Mouse (Mus musculus) limb, embryonic 12.5 days (tissue): Measurements from ENCODE around the gene P3h2. TPM values are rescaled to one million over a fixed set of nuclear protein-coding genes. Genes with fewer than 3 reads are reported as not detected.

ENCODE experiments used
- ATAC-seq: fragments of 200-750 bp; cut with Nextera tagmentation; 2 replicates; pipeline ENCODE4 v1.8.0; 2017; ENCODE audit warnings: low read depth, moderate TSS enrichment; ENCODE audit not compliant: insufficient number of reproducible peaks, insufficient read depth, low FRiP score, low TSS enrichment
- H3K27ac ChIP-seq: fragments of 300-500 bp; sonication (generic); 2 replicates; pipeline ENCODE4 v1.5.1; 2016; ENCODE audit warnings: mild to moderate bottlenecking, moderate library complexity
- H3K27me3 ChIP-seq: fragments of 300-500 bp; sonication (generic); 2 replicates; pipeline ENCODE4 v1.6.1; 2016; ENCODE audit warnings: mild to moderate bottlenecking, moderate library complexity
- H3K36me3 ChIP-seq: fragments of 300-500 bp; sonication (generic); 2 replicates; pipeline ENCODE4 v1.6.1; 2016; ENCODE audit warnings: mild to moderate bottlenecking, moderate library complexity
- H3K4me1 ChIP-seq: fragments of 300-500 bp; sonication (generic); replicated peaks from 2 replicates; pipeline ENCODE4 v1.6.1; 2016
- H3K4me2 ChIP-seq: fragments of 300-500 bp; sonication (generic); 2 replicates; pipeline ENCODE4 v1.6.1; 2016; ENCODE audit warnings: mild to moderate bottlenecking, moderate library complexity
- H3K4me3 ChIP-seq: fragments of 300-500 bp; sonication (generic); replicated peaks from 2 replicates; pipeline ENCODE4 v1.5.1; 2016; ENCODE audit warnings: mild to moderate bottlenecking
- H3K9ac ChIP-seq: fragments of 300-500 bp; sonication (generic); replicated peaks from 2 replicates; pipeline ENCODE4 v1.6.1; 2016; ENCODE audit warnings: mild to moderate bottlenecking, moderate library complexity
- H3K9me3 ChIP-seq: fragments of 300-500 bp; sonication (generic); 2 replicates; pipeline ENCODE4 v1.6.1; 2016; ENCODE audit warnings: mild to moderate bottlenecking, moderate library complexity
- WGBS: fragments of 180-500 bp; shearing (Covaris S2); methylation state at CpG from one replicate; pipeline ENCODE4 v1.1.7; 2016; 5-methylcytosine and 5-hydroxymethylcytosine counted together
- polyA plus RNA-seq: library from polyadenylated mRNA; unstranded; fragments of >200 nt; fragmentation: Nextera tagmentation; extraction: Ambion mirVana; gene quantifications from 2 replicates; pipeline ENCODE4 v1.2.1, GENCODE M21; 2016

Gene P3h2
- polyA plus RNA-seq, 1 experiment from 2014 or later: 2.0 TPM

GRCm38 (mm10) chr16:26093888-26094287 is 11.7 kb downstream of the P3h2 start:
- 67% methylated on average over 4 of the region's 4 CpGs for WGBS
- H3K4me1 ChIP-seq: no peaks in the 10 kb centered on the region
- H3K4me3 ChIP-seq: no peak overlapping the region
- H3K36me3 ChIP-seq: no peaks in the 10 kb centered on the region
- no peaks in the 10 kb centered on the region for H3K27me3 ChIP-seq
- no peaks in the 10 kb centered on the region for H3K9me3 ChIP-seq
- no peak overlapping the region for H3K4me2 ChIP-seq
- no peak overlapping the region for H3K9ac ChIP-seq
- no peak for ATAC-seq
- no peak overlapping the region for H3K27ac ChIP-seq

DNA sequence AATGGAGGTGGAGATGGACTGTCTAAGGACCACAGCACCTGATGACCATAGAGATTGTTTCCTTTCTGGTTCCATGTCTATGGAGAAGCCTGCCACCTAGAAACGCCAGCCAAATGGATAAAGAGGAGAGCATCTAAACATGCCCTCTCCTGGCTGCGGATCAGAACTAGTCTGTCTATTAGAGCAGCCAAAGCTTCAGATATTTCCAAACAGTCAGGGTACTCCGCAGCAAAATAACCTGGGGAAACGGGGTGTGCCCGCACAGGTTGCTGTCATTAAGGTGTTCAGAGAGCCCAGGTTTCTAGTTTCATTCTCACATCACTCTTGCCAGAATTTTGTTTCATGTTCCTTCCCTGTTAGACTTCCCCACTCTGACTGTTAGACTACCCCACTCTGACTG is 16.6 kb downstream of the P3h2 start:
- H3K9me3 ChIP-seq: no peaks in the 10 kb centered on the region
- no peaks in the 10 kb centered on the region for H3K27me3 ChIP-seq
- peaks cover 6% of the 10 kb centered on the region; the same call in 1 of the 2 replicates for H3K4me1 ChIP-seq
- no peaks in the 10 kb centered on the region for H3K36me3 ChIP-seq
- 92% methylated on average over 5 of the region's 5 CpGs for WGBS
- no peak overlapping the region for H3K4me2 ChIP-seq
- ATAC-seq: no peak
- H3K27ac ChIP-seq: no peak overlapping the region
- H3K4me3 ChIP-seq: no peak overlapping the region
- H3K9ac ChIP-seq: no peak overlapping the region

GRCm38 (mm10) chr16:26088240-26088639 is 17.3 kb downstream of the P3h2 start:
- 81% methylated on average over 1 of the region's 1 CpGs for WGBS
- Histone ChIP-seq H3K9ac (no peak overlapping the region), H3K4me2 (no peak overlapping the region), H3K4me3 (no peak overlapping the region), H3K9me3 (no peaks in the 10 kb centered on the region), H3K4me1 (peaks cover 6% of the 10 kb centered on the region; the same call in 1 of the 2 replicates), H3K27me3 (no peaks in the 10 kb centered on the region), H3K27ac (no peak overlapping the region), H3K36me3 (no peaks in the 10 kb centered on the region)
- ATAC-seq: no peak

DNA sequence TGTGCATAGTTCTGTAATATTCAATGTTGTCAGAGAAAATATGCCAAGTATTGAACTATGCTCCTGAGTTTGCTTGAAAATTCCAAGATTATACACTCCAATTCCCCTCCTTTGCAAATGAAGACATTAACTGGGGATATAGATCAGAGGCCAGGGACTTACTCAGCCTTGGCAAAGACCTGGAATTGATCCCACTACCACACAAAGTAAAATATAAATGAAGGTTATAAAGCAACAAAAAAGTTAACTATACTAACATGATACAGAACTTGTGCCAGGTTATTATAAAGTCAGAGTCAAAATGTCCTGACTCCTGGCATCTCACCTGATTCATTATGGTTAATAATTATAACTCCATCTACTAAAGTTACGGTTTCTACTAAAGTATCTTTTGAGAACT is 18.6 kb downstream of the P3h2 start:
- Histone ChIP-seq H3K36me3 (no peaks in the 10 kb centered on the region), H3K27ac (no peak overlapping the region), H3K27me3 (no peaks in the 10 kb centered on the region), H3K9ac (no peak overlapping the region), H3K4me2 (no peak overlapping the region), H3K9me3 (no peaks in the 10 kb centered on the region), H3K4me1 (peaks cover 6% of the 10 kb centered on the region; the same call in 1 of the 2 replicates), H3K4me3 (no peak overlapping the region)
- 88% methylated on average over 1 of the region's 1 CpGs for WGBS
- ATAC-seq: no peak

- Histone ChIP-seq H3K9me3 (no peaks in the 10 kb centered on the region), H3K4me2 (no peak overlapping the region), H3K4me1 (peaks cover 6% of the 10 kb centered on the region; the same call in 1 of the 2 replicates), H3K27ac (no peak overlapping the region), H3K36me3 (no peaks in the 10 kb centered on the region), H3K4me3 (no peak overlapping the region), H3K9ac (no peak overlapping the region), H3K27me3 (no peaks in the 10 kb centered on the region)
- ATAC-seq: no peak
- WGBS: 32% methylated on average over 2 of the region's 2 CpGs
These were observed 20.4 kb downstream of the P3h2 start for GRCm38 (mm10) chr16:26085160-26085559.

DNA sequence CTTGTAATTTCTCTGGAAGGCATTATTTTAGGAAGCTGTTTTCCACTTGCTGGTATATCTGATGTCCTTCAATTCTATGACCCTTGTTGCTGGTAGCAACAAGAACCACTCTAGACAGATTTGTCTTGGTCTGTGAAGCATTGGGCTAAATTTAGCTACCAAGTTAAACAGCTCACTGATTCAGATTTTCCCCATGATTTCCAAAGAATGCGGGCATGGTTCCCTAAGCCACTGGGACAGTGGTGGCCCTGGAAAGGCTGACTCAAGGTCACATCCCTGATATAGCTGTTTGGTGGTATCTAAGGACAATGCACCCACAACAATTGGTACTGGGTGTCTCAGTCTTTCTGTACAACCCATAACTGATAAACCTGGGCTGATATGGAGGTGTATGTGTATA is 22.8 kb downstream of the P3h2 start:
- 97% methylated on average over 1 of the region's 1 CpGs for WGBS
- H3K9ac ChIP-seq: no peak overlapping the region

GRCm38 (mm10) chr16:26082391-26082790 is 23.2 kb downstream of the P3h2 start:
- no peaks in the 10 kb centered on the region for H3K9me3 ChIP-seq
- no peak overlapping the region for H3K4me3 ChIP-seq
- H3K27ac ChIP-seq: no peak overlapping the region
- ATAC-seq: no peak
- no peak overlapping the region for H3K9ac ChIP-seq
- no peaks in the 10 kb centered on the region for H3K27me3 ChIP-seq
- H3K36me3 ChIP-seq: no peaks in the 10 kb centered on the region
- no peak overlapping the region for H3K4me2 ChIP-seq
- H3K4me1 ChIP-seq: peaks cover 20% of the 10 kb centered on the region

More for the DNA sequence above, 22.8 kb downstream of the P3h2 start:
- Histone ChIP-seq H3K27ac (no peak overlapping the region), H3K9me3 (no peaks in the 10 kb centered on the region), H3K4me1 (peaks cover 16% of the 10 kb centered on the region), H3K27me3 (no peaks in the 10 kb centered on the region), H3K36me3 (no peaks in the 10 kb centered on the region), H3K4me3 (no peak overlapping the region), H3K4me2 (no peak overlapping the region)
- no peak for ATAC-seq

DNA sequence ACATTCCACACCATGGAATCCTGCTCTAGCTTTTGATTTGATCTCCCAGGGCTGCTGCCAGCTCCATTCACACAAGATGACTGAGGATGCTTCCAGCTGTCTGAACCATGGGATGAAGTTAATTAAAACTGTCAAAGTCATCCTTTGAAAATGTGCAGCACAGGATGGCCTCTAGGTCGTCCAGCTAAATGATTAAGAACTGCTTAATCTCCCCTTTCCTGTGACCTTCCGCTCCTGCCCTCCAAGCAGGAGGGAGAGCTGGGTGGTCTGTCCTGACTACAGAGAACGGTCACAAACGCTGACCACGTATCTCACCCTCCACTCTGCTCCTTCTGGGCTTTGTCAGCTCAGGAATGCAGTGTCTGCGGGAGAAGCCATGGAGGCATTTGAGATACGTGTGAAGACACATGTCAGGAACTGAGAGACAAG is 26.6 kb downstream of the P3h2 start:
- no peak overlapping the region for H3K9ac ChIP-seq
- no peak overlapping the region for H3K27ac ChIP-seq
- no peaks in the 10 kb centered on the region for H3K27me3 ChIP-seq
- 0 out of 2 replicates have a peak, but pooled peaks have one; percentile 26 for ATAC-seq
- H3K4me2 ChIP-seq: no peak overlapping the region
- no peaks in the 10 kb centered on the region for H3K36me3 ChIP-seq
- no peak overlapping the region for H3K4me3 ChIP-seq
- H3K4me1 ChIP-seq: peaks cover 14% of the 10 kb centered on the region
- WGBS: 11% methylated on average over 7 of the region's 7 CpGs
- H3K9me3 ChIP-seq: no peaks in the 10 kb centered on the region

DNA sequence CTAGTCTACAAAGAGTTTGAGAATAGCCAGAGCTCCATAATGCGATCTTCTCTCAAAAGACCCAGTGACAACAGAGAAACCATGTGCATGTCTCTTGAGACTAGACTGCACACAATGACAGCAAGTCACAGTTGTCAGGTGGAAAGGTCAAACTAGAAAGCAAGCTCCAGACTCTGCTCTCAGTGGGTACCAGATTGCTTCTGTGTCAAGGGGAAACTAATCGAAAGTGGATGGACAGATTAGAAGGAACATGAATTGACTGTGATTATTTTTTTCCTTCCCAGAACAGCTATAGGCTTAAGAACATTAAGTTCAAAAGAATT is 27.5 kb downstream of the P3h2 start:
- H3K27me3 ChIP-seq: no peaks in the 10 kb centered on the region
- H3K27ac ChIP-seq: no peak overlapping the region
- no peak overlapping the region for H3K9ac ChIP-seq
- no peaks in the 10 kb centered on the region for H3K36me3 ChIP-seq
- 25% methylated on average over 2 of the region's 2 CpGs for WGBS
- H3K4me3 ChIP-seq: no peak overlapping the region
- H3K4me2 ChIP-seq: no peak overlapping the region
- H3K9me3 ChIP-seq: no peaks in the 10 kb centered on the region
- ATAC-seq: no peak
- H3K4me1 ChIP-seq: peaks cover 14% of the 10 kb centered on the region

DNA sequence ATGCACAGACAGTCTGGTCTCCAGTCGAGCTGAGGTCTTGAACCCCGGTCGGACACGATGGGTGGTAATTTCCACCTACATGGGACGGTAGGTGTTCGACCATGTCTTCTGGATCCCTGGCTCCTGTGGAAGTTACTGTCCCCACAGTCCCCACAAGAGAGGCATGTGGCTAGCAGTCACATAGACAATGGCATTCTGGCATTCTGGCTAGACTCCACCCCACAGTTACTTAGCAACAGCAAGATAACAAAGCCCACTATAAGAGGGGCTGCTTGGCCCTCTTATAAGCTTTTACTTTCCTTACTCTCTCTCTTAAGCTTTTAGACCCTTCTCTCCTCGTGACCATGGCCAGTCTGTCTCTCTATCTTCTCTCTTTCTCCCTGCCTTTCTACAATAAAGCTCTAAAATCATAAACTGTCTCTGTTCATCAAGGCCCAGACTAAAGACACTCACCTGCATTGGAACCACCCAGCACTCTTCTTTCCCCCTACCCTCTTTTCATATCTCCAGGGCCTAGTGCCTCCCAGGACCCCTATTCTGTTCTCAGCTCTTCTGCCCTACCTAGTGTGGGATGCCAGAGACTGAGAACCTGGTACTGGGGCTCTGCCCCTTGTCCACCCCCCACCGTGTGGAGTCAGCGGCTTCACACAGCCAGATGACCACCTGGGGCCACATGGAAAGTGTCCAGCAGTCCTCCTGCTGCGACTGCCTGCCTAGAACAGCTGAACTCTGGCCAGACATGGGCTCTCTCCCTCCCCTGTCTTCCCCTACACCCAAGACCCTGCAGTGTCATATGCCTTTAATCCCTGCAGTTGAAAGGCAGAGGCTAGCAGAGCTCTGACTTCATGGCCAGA is 28.1 kb downstream of the P3h2 start:
- Histone ChIP-seq H3K27me3 (no peaks in the 10 kb centered on the region), H3K27ac (no peak overlapping the region; the same call in 1 of the 2 replicates), H3K4me3 (no peak overlapping the region), H3K4me1 (peaks cover 14% of the 10 kb centered on the region), H3K9me3 (no peaks in the 10 kb centered on the region), H3K36me3 (no peaks in the 10 kb centered on the region), H3K9ac (no peak overlapping the region), H3K4me2 (no peak overlapping the region)
- ATAC-seq: peak; percentile 31; the same call in 1 of the 2 replicates
- WGBS: 65% methylated on average over 10 of the region's 10 CpGs

- Histone ChIP-seq H3K4me1 (peaks cover 14% of the 10 kb centered on the region), H3K4me3 (no peak overlapping the region), H3K27ac (no peak overlapping the region), H3K36me3 (no peaks in the 10 kb centered on the region), H3K9ac (no peak overlapping the region), H3K27me3 (no peaks in the 10 kb centered on the region), H3K9me3 (no peaks in the 10 kb centered on the region), H3K4me2 (no peak overlapping the region)
- no peak for ATAC-seq
These were observed 30.5 kb downstream of the P3h2 start for GRCm38 (mm10) chr16:26075063-26075462.

GRCm38 (mm10) chr16:26070376-26070775 is 35.2 kb downstream of the P3h2 start:
- no peaks in the 10 kb centered on the region for H3K4me1 ChIP-seq
- no peak overlapping the region for H3K4me3 ChIP-seq
- no peak overlapping the region for H3K27ac ChIP-seq
- H3K4me2 ChIP-seq: no peak overlapping the region
- no peaks in the 10 kb centered on the region for H3K36me3 ChIP-seq
- WGBS: 87% methylated on average over 3 of the region's 3 CpGs
- no peak overlapping the region for H3K9ac ChIP-seq
- no peak for ATAC-seq
- H3K9me3 ChIP-seq: no peaks in the 10 kb centered on the region
- H3K27me3 ChIP-seq: no peaks in the 10 kb centered on the region
